Mouse (Mus musculus) cerebral cortex, adult 2 months (tissue): Measurements from ENCODE around the gene Efnb2.

Experiments
- WGBS: fragments of 180-500 bp; shearing (Covaris S2); methylation state at CpG from one replicate; pipeline ENCODE4 v1.1.7; 2018; 5-methylcytosine and 5-hydroxymethylcytosine counted together

The Efnb2 gene

DNA sequence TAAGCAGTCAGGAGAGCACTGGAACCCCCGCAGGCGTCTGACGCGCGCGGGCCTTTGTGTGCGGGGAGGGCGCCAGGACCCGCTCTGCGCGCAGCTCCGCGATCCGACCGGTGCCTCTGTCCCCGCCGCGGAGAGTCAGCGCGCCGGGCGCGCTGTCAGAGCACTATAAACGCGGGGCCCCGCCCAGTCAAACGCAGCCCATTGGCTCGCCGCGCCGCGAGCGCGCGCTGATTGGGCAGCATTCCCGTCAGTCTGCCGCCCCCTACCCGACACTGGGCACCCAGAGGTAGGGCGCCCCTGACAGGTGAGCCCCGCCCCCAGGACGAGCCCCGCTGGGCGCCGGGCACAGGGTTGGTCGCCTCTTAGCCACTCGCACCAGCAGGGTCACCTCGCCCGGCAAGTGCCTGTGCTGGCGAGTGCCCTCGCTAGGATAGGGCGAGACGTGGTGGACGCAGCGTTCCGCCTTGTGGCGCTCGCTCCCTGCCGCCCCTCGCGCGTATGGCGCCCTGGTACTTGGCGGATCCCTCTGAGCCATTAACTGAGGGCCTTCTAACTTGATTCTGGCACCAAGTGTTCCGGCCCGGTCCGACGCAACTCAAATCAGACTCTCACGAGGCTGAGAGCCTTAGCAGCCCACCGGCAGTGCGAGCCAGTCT is at the start of gene Efnb2:
TSS of gene Efnb2 (minus strand) at position 140 of the 656 bp plus-strand sequence.
- WGBS = under 1% methylated on average over 70 of the region's 70 CpGs

DNA sequence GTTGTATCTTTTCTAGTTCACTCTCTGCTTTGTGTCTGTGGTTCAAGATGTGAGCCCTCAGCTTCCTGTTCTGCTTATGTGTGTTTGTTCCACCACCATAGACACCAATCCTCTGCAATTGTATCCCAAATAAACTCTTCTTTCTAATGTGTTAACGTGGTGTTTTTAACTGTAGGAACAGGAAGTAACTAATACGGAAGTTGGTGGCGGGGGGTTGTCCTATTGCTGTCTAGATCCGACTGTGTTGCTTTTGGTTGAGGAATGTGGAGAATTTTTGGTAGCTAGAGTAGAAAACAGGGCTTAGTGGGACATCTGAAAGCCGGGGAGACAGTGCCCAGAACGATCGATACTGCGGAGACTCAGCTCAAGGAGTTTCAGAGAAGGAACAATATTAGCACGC is 43.8 kb upstream of the Efnb2 start:
- 81% methylated on average over 9 of the region's 9 CpGs for WGBS

DNA sequence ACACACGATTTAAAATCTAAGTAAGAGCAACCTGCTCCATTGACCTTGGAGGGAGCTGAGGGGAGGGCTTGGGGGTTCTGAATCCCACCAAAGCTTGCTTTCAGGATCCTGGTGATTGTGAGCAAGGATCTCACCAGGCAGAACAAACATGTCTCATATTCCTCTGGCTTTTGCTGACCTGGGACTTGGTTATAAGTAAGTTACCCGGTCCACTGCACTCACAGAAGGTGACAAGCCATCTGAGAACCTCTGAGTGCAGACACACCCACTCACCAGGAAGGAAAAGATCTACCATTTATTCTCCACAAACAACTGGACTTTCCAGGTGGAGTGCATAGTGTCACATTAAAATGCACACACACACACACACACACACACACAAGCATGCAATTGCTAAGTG is 42.6 kb upstream of the Efnb2 start:
- WGBS = 93% methylated on average over 2 of the region's 2 CpGs

DNA sequence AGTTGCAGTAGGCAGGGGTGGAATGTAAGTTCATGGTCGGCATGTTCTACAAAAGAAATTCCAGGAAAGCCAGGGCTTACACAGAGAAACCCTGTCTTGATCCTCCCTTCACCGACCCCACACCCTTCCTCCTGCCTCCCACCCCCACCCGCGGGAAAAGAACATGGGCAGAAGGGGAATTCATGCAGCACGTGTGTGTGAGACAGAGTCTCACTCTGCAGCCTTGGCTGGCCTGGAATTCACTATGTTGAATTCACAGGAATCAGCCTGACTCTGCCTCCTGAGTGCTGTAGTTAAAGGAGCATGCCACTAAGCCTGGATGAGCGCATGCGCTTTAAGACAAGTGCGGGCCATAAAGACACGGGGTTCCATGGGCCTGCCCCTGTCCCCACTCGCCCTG is 39.8 kb upstream of the Efnb2 start:
- WGBS = 93% methylated on average over 10 of the region's 10 CpGs

DNA sequence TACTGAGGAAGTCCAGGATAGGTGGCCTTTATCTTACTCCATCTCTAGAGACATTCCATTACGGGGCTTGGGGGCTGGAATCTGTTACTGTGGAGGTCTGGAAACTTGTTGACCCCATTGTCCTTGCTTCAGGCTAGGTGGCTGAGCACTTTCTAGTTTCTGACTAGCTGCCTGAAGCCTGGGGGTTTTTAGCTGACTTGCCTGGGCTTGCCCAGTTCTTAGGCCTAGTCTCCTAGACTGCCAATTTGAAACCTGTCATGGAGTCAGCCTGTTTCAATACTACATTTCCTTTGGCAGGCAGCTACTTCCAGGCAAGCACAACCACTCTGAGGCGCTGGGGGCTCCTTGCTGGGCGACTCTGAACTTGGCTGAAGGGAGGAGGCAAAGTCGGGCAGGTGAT is 39.2 kb upstream of the Efnb2 start:
- 90% methylated on average over 4 of the region's 4 CpGs for WGBS

DNA sequence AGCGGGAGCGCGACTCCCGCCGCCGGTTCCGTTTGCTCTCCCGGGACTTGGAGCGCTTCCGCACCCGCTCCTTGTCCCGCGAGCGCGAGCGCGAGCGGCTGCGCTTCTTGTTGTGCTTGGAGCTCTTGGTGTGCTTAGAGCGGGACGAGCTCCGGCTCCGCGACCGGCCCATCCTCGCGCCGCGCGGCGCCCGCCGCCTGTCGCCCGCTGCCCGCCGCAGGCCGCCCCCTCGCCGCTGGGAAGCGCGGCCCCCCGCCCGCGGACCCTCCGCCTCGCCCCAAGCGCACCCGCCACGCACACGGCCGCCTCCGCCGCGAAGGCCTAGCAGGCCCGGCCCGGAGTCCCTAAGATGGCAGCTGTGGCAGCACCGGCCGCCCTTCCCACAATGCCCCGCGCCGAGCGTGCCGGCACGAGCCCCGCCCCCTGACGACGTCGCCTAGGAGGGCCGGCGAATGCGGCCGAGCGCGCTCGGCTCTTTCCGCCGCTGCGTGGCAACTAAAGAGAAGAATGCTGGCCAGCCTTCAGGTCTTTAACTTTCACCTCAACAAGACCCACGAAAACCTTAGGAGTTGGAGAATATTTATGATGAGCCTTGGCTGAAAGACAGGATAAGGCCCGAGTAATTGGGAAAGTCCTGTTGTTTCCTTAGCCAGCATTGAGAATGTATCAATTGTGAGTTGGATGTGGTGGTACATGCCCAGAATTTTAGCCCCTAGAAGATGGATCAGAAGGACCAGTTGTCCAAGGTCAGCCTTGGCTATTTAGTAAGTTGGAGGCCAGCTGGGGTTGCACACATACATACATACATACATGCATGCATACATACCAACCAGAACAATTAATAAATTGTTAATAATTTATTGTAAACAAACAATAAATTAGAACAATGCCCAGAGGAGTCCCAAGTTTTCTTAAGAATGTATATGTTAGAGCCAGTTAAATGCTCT is 29.4 kb upstream of the Efnb2 start, which contains the start of gene Arglu1:
TSS of gene Arglu1 (minus strand) at position 376 of the 947 bp plus-strand sequence.
- WGBS = 1% methylated on average over 78 of the region's 81 CpGs

DNA sequence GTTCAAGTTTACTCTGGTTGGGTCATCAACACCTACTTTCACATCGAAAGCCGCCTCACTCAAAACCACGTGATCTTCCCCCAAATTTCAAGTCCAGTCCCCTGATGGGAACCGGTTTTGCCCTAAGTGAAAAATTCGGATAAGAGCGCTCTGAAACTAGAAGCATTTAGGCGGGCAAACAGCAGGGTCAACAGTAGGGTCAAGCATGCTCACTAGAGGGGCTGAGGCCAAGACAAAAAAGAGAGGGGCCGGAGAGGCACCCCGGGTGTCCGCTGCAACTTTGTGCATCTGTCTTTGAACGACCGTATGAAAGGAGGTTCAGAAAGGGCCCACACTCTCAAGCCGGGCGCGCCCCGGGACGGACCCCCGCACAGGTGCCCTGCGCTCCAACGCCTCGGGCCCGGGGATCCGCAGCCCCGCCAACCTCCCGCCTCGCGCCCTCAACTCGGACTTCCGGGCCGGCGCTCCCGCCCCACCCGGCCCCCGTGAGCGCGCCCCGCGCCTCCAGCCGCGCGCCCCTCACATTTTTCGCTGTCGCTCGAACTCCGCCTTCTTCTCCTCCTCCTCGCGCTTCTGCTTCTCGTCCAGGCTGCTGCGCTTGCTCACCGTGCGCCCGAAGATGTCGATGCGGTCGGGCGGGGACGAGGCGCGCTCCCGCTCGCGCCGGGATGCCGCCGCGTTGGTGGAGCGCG is 28.6 kb upstream of the Efnb2 start:
- under 1% methylated on average over 68 of the region's 68 CpGs for WGBS

DNA sequence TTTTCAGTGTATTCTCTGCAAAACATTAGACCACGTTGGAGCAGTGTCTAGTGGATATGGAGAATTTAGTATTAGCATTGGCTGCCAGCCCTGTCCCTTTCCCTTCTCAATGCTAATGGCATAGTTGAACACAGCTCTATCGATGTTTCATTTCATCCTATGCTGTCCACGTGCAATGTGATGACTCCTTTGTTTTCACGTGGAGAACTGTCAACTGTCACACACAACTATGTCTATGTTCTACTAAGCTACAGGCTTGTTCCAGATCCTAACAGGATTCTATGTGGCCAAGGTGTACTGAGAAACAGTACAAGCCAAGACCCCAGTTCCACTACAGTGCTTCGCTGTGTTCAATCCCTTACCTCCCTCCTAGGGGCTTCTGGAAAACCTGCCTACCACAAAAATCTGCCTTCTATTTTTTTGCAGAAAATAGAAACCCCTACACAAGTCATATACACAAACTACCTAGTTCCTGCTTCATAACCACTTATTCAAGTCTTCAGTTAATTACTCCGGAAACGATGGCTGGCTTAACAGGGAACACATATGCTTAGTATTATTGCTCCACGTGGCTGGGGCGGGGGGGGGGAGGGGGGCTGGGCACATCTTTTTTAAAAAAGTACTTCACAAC is 27.9 kb upstream of the Efnb2 start:
- 1% methylated on average over 9 of the region's 9 CpGs for WGBS

DNA sequence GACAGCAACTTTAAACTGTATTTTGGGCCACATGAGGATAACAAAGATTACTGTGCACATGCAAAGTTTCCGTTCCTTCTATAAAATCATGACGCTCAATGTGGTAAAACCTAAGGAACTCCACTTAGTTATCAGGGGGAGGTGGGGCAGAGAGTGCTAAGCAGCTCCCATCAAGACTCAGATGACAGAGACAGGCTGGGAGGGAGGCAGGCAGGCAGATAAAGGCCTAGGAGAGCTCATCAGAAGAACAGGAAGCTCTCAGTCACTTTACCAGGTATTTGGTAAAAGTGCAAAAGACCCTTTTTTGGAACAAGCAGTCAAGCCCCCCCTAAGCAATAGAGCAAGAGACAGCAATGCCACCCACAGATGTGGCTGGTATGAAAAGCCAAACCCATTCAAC is 24.5 kb upstream of the Efnb2 start:
- WGBS = 59% methylated on average over 2 of the region's 2 CpGs

DNA sequence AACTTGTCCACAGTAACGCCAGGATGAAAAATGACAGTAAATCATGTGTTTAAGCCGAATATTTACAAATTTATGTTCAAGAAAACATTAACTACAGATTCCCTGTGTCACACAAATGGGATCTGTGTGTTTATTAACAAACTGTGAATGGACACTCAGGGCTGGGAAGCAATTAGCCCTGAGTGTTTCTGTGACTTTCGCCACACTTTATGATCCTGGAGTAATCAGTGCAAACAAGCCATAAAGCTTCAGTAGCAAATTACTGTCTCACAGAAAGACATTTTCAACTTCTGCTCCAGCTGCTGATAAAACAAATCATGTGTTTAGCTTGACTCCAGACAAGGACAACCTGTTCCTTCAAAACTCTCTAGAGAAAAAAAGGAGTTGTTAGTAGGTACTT is 21.7 kb upstream of the Efnb2 start:
- WGBS = 89% methylated on average over 3 of the region's 3 CpGs

DNA sequence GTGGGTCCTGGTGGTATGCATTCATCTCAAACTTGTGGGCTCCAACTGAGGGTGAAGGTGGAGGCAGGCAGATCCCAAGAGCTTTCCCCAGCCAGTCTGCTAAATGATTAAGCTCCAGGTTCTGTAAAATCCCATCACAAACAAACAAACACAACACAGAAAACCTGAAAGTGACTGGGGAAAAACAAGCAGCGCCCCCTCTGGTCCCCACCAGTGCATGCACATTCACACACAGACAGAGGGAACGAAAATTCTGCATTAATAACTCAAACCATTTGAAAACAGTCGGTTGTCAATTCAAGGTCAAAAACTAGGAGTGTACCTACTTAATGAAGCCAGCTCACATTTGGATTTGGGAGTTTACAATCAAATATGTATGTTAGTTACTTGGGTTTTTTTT is 17.2 kb upstream of the Efnb2 start:
- 88% methylated on average over 3 of the region's 3 CpGs for WGBS

DNA sequence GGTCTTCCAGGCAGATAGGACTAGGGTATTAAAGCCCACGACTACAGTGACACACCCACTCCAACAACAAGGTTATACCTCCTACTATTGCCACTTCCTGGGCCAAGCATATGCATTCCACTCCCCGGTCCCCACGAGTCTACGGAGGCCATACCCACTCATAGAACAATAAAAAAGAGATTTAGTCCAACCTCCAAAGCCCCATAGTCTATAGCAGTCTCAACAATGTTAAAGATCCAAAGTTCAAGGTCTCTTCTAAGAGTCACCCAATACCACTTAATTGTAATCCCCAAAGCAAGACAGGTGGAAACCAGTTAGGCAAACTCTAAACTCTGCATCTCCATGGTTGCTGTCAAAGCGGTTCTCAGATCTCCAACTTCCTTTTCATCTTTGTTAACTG is 13.8 kb upstream of the Efnb2 start:
- WGBS = 79% methylated on average over 5 of the region's 5 CpGs

DNA sequence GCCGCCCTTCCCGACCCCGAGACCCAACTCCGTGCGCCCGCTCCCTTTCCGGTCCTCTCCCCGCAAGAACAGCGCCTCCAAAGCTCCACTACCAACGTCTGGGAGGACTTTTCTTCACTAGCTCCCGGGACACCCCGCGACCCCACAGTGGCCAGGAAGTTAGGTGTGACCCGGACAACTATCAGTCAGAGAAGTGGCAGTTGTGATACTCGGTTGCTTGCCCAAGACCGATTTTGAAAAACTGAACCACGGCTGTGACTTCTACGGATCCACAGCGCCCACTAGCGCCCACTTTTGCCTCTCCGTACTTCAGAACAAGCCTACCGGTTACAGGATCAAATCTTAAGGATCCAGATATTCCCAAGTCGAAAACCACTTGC is 707 bp upstream of the Efnb2 start:
- under 1% methylated on average over 23 of the region's 23 CpGs for WGBS

DNA sequence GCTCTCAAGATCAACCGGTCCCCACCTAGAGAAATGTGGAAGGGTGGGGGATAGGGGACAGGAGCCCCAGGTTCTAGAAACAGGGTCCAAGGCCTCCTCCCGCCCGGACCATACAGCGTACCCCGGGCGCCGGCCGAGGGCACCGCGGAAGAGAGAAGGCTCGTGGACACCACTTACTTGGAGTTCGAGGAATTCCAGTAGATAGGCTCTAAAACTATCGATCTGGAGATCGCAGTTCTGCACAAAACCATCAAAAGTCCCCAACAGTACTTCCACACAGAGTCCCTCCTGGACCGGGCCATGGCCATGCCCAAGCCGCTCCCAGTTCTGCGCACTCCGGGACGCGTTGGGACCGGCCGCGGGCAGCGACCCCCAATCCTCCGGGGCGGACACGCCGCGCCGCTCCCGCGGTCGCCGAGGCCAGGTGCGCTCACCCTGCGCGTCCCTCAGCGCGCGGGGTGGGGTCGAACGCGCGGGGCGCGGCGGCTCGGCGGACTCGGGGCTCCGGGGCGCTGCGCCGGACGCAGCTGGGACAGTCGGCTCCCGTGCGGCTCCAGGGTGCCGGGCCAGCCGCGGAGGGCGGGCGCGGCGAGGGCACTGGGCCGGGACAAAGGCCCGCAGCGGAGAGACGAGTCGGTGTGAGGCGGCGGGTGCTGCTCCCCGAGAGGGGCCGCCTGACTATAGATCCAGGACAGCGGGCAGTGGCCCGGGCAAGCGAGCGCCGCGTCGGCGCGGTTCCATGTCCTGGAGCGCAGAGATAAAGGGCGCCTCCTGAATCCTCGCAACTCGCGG is 539 bp downstream of the Efnb2 start:
- WGBS = under 1% methylated on average over 88 of the region's 88 CpGs

DNA sequence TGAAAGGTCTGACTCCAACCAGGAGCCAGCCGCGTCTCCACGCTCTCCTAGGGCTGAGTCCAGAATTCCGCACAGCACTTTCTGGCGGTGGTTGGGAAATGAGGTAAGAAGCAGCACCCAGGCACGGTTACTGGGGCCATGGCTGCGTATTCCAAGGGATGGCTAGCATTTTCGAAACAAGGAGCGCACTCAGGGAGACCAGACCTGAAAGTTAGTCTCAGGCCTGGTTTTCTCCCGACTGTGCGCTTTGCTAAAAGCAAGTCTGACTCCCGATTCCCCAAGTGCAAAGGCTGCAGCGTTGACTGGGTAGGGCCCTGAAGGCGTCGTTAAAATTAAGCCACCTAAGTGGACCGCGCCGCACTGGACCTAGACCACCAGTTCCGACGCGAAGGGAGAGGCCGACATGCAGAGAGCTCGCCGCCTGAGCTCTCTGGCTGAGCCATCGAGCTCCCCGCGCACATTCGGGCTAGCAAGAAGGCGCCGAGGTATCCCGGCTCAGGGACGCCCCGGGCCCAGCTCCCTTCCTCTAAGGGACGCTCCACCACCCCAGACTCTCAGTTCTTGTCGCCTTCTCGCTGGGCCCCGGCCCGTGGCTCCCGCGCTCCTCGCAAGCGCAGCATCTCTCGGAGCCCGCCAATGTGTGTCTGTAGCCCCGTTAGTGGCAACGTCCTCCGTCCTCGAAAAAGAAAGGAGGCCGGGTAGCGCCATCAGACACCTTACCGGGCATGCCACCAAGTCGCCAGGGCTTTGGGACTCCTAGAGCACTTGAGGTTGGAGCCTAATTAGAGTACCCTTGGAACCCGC is 1.3 kb downstream of the Efnb2 start:
- 2% methylated on average over 53 of the region's 53 CpGs for WGBS

DNA sequence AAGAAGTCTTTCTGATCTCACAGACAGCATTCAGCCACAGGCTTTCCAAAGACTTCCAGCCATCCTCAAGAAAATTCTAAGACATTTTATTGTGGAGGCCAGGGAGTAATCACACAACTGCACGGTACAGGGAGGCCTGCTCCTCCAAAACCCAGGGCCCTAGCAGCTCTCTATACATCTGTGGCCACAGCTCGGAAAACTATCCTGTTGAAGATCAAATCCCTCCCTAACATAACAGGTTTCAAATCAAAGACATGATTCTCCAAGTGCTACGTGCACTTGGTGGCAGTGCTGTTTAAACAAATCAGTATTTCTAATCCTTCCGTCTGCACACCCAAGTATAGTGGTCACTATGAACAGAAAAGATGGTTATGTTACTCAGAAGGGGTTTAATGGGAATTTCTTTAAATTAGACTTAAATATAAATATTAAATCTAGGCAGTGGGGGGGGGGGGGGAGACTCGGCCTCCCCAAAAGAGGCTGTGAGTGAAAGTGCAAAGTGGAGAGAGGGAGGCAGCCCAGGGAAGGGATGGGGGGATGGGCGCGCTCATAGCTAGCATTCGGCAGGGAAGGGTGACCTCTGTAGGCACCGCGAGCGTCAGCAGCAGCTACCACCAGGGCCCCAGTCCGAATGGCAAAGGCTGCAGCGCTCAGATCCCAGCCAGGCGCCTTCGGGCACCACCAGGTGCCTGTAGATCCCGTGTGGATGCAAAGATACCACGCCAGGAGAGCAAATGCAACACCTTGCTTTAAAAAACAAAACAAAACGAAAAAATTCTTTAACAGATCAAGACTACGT is 2.4 kb downstream of the Efnb2 start:
- 9% methylated on average over 19 of the region's 19 CpGs for WGBS

DNA sequence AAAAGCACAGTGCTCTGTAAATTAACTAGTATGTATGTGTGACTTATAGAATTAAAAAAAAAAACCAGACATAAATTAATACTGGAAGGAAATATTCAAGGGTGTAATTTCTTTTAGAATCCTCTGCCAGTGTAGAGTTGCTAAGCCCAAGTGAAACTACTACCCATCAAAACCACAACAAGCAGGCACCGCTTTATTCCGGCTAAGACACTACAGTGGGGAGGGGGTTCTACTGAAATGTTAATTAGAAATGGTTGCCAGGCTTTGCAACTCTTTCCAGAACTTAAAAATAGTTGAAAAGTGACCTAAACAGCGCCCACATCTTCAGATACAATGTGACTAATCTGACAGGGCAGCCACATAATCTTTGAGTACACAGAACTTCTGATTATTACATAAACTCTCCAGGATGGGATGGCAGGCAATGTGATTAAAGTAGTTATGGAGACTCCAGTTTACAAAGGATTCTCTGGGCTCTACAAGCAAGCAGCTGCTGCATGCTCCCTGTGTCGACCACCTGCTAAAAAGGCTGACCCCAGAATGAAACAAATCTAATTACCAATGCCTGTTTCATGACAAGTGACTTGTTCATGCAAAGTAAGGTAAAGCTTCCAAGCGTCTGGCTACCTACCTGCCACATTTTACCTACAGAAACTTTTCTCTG is 3.2 kb downstream of the Efnb2 start:
- WGBS = 39% methylated on average over 5 of the region's 5 CpGs

DNA sequence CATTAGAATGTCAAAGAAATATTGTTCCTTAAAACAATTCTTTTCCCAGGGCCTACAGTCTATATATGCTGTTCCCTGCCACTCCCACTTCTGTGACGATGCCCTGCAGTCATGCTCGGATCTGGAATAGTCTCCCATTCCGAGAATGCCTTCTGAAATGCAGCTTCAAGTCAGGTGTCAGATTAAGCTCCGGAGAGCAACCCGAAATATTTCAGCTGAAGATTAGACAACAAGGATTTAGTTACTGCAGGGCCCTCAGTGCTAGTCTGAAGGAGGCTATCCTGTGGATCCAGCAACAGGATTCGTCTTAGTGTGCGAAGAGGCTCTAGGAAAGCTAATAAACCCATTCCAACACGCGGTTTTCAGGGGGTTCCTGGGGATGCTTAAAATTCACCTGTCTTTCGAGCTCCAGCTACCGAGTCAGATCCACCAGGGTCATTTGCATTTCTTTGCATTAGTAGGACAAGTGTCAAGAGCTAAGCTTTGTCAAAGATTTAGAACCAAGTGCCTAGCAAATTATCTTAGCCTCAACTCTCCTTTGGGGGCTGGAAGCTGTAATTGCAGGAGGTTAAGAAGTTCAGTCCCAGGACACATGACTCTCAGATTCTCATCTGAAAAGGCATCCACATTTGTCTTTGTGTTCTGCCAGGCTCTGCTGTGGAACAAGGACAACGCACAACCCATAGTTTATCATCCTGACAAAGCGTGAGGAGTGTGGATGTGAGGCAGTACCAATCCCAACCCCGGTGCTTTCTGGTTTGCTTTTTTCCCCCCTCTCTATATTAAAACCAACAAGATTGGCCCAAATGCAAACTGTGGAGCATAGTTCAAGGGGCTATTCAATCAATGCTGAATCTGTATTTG is 4.2 kb downstream of the Efnb2 start:
- WGBS = 25% methylated on average over 14 of the region's 14 CpGs
